Mouse (Mus musculus): Measurements from ENCODE around the gene Slc35g3.

DNA sequence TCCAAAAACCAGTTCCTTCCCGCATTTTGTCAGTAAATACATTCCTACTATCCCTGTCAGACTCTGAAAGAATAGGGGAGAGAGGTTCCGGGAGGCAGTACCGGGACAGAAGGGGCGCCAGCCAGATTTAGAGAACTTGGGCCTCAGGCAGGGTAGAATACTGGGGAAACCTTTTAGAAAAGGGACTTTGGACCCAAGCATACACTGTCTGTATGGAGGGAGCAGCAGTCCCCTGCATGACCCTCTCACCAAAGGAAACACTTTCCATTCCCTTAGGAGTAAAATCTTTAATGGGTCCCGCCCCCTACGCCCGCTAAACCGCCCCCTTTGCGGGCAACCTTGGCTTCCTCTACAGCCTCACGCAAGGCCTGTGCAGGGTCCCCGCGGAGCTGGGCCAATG is 41.6 kb upstream of the Slc35g3 start:
- no peak for TF ChIP-seq CTCF (IDR thresholded peaks at IDR 0.05; ENCODE audit: low read depth, low read length)
- TF ChIP-seq GATA1 (IDR thresholded peaks at IDR 0.05; ENCODE audit: borderline replicate concordance, low read length), result no peak
- no peak for TF ChIP-seq POLR2AphosphoS5 (IDR thresholded peaks at IDR 0.05; ENCODE audit: insufficient replicate concordance, low read depth, low read length)
- no peak for TF ChIP-seq TAL1 (conservative IDR thresholded peaks at IDR 0.05; ENCODE audit: low read depth, low read length)

All from G1E (cell line).